Mouse (Mus musculus) left cerebral cortex, postnatal 14 days (tissue): ENCODE measurements at regions not wholly inside any gene's neighbourhood (a gene's known extent, or its start where the extent isn't known, plus 50 kb on each side); places are given as distances from the start of the nearest gene placed in this dataset.

ENCODE experiments used
- DNase-seq, 2 experiments: peaks; one replicate each; pipeline ENCODE4 v3.0.0; 2021 to 2022; ENCODE audit warnings: low spot score in 2 of 2, mixed read lengths in 1 of 2
- intact Hi-C: fragments of 180-260 bp; cut with DNase I; formaldehyde crosslinking; loops from one replicate; pipeline ENCODE4 v1.15.1; 2025

DNA sequence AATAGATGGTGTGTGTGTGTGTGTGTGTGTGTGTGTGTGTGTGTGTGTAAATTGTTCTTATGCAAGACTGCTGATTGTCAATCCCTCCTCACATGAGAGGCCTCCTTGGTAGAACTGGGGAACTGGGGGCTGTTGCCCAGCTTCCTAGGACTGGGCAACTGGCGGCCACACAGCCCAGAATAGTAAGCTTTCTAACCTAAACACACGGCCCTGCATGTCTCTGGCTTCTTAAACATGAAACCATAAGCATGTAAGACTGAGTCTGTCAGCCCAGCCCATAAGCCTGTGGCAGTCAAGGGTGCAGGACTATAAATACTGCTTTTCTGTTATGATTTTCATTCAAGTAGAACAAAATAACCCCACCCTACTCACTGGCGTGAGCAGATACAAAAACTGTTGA is 60.7 kb downstream of the Ifng start:
- intact Hi-C loops = no loop called here
- DNase-seq = no peak

DNA sequence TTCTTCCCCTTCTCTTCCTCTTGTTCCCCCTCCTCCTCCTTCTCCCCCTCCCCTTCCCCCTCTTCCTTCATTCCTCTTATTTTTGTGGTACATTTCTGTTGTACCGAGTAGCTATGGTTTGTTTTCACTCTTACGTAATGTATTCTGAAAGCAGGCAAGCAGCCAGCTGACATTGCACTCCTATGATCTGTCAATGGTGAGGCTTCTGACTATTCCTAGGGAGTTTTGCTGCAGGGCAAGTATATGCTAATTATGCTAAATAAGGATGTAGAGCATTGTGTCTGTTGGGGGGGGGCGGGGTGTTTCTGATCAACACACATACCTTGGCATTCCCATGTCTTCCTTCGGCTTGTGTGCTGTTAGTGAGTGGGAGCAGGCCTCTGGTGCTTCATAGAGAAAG is 64.0 kb downstream of the Ifng start:
- intact Hi-C loops = no loop called here
- no peak for DNase-seq

DNA sequence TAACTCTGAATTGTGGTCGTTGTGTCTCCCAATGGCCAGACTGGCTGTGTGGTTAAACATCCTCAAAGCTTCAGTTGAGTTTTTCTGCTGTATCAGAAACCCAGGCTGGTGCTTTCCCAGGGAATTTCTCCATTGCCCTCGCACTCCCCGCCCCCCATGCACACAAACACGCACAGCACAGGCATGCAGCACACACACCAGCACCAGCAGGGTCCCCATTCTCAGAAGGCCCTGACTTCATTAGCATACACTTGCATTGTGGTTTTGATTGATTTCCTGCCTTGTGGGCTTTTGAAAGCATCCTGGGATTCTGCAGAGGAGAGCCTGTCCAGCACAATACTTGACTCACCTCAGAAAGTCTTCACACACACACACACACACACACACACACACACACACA is 65.3 kb downstream of the Ifng start:
- DNase-seq = no peak
- intact Hi-C loops = no loop called here

DNA sequence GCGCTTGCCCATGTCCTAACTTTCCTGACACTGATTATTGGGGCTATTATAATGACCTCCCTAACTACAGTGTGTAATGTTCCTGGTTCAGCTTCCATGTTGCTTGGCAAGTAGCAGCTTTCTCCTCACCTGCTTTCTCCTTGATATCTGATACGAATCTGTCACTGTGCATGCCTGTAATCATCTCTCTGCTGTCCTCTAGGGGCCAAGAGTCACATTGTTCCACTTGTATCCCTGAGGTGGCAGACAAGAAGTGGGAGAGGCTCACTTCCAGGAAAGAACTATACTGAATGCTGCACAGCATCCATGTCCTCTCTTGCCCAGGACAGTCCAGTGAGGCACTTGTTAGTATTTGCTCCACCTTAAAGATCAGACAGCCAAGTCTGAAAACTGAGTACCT is 66.8 kb downstream of the Ifng start:
- peak; percentile 32 to 38 for DNase-seq
- intact Hi-C loops = no loop called here

DNA sequence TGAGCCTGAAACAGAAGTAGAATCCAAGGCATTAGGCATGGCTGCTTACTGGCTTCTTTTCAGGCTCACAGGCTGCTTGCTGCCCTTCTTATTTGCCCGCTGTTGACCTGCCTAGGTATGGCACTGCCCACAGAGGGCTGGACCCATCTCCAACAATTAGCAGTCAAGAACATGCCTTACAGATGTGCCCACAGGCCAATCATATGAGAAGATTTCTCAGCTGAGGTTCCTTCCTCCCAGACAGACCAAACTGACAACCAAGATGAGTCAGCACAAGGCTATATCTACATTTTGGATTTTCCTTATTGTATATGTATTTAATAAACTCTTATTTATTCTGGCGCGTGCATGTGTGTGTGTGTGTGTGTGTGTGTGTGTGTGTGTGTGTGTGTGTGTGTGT is 76.0 kb downstream of the Ifng start:
- DNase-seq = no peak
- intact Hi-C loops = no loop called here

DNA sequence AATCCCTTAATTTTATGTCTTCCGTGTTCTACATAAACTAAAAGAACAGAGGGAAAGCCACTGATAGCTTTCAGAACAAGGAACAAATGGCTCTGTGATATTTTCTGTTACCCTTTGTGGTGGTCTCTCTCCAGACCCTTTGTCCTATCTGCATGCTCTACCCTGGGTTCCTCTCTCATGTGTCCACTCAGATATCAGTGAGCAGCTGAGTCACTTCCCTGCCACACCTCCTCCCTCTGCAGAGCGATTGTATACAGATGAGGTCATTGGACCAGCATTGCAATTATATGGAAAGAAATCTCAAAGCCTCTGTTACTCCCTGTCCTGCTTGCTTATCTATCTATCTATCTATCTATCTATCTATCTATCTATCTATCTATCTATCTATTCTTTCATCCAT is 77.1 kb downstream of the Ifng start:
- intact Hi-C loops = no loop called here
- no peak for DNase-seq

DNA sequence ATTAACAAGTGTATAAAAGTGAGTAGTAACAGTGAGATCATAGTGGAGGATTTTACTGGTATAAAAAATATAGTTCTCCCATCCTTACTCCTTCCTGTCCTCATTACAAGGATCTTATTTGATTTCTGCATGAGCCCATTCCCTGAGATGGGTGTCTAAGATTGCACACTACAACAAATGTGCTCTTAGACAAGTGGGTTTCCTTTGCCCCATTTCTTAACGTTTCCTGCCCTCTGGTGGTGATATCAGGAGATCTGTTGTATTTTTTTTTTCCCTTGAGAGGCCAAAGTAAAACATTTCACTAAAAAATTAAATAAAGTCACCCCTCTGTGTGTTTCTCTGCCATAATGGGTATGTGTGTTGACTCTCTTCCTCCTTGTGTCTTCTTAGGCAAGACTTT is 105.1 kb downstream of the Ifng start:
- intact Hi-C loops = loop anchor here (5.0 kb wide), 1 partner anchor 389 kb away; no protein-coding TSS in a partner anchor
- DNase-seq = peak; percentile 43 to 47

DNA sequence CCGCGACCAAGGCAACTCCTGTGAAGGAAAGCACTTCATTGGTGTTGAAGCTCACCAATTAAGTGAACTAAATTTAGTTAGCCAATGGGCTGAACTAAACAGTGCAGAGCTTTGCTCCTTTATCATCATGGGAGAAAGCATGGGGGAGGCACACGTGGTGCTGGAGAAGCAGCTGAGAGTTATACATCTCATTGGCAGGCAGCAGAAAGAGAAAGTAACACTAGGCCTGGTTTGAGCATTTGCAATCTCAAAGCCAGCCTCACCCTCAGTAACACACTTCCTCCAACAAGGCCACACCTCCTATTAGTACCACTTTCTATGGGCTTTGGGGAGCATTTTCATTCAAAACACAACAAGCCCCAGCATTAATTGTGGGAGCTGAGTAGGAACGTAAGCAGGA is 109.4 kb downstream of the Ifng start:
- DNase-seq = no peak
- intact Hi-C loops = no loop called here

DNA sequence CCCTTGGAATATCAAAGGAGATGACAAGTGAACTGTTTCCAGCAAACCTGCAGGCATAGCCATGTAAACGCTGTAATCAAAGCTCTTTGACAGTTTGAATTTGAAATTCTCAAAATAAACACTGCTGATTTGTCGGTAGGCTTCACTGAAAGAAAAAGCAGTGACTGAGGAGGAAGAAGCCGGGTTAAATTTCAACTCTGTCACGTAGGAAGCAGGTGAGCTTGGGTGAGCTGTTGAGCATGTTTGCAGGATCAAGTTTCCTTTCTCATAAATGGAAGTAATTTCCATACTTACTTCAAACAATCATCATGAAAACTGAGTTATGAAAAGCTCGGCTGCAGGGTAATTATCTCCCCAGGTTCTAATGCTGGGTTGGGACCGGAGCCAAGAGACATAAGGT is 118.0 kb downstream of the Ifng start:
- intact Hi-C loops = no loop called here
- DNase-seq = no peak

DNA sequence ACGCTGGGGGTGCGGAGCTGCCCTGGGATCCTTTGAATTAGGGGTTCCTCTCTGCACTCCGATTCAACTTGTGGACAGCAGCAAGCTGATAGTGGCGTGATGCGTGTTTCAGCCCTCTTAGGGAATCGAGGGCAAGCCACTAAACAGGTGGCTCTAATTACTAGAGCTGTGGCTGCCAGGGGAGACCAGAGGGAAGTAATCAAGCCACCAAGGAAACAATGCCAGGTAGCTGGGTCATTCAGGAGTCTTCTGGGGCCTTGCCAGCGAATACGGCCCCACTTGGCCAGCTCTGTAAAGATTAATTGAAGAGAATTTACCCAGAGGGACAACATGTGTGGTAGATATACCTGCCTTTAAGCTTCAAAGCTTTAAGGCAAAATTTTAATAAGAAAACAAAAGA is 123.2 kb downstream of the Ifng start:
- intact Hi-C loops = no loop called here
- DNase-seq = no peak

DNA sequence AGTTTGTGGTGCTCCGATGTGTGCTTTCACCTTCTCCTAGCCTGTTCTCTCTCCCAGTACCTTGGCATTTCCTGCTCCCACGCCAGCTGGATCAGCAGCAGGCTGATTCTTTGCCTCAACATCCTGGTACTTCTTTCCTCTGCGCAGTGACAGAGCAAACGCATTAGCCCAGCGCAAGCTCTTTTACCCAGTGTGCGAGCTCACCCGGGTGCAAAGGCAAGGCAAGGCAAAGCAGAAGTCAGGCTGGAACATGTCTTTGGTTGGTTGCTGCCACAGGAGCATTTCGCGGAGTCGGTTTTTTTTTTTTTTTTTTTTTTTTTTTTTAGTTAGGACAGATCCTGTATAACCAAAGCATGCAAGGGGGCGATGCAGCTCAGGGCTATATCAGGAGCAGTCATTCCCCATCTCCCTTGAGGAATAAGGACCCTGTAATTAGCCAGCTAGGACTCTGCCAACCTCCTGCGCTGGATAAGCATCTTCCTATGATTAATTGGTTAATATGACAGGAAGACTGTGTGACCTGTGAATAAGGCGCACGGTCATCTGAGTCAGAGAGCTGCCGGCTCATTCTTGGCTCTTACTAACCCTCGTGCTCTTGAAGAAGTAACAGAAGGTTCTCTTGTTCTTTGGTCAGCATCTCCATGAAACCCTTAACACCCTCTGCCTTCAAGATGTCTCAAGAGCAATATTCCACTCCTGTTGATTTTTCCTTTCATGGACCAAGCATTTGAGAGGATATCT is 123.9 kb downstream of the Ifng start:
- peak in 1 of 2 experiments; percentile 12 for DNase-seq
- intact Hi-C loops = no loop called here

DNA sequence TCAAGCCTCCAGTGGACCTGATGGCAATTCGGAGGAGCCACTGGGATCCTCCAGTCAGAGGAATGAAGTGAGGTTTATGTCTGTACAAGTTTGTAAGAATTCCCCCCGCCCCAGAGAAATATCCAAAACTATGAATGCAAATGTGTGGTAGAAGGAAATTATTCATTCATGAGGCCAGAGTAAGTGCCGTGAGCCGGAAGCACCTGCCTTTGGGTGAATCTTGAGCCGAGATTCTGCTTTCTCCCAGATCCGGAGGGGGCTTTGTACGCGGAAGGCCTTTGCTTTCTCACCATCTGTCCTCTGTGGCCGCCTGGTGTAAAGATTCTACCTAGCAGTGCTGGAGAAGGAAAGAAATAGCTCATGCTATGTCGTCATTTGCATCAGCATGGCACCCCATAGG is 127.8 kb downstream of the Ifng start:
- intact Hi-C loops = no loop called here
- DNase-seq = no peak

DNA sequence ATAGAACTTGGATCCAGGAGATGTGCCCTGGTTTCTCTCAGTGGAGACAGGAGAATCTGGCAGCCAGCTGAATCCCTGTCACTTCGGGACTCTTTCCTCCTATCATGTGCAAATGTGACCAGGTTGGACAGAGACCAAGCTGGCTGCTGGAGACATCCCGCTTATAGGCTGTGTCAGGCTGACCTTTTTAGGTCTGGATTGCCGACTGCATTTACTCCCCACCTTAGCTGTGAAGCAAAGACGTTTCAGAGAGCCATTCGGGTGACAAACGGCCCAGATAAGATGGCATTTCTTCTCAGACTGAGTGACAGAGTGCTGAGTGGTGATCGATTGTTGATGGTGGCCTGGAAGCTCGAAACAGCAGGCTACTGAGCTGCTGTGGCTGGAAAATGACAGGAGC is 128.6 kb downstream of the Ifng start:
- intact Hi-C loops = no loop called here
- DNase-seq = no peak

DNA sequence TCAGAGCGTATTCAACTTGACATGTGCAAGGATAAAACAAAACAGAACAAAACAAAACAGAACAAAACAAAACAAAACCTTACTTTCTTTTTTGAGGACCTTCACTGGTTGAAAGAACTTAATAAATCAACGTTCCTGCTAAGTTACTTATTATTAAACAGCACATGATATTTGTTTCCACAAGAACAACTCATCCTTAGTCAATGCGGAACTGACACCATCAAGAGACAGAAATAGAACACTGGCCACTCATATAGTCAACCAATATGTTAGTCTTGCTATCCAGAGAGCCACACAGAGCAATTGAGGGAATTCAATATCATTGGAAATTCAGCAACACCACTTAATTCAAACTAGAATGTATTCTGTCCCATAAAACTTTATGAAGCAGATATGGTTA is 132.4 kb downstream of the Ifng start:
- intact Hi-C loops = no loop called here
- DNase-seq = no peak

DNA sequence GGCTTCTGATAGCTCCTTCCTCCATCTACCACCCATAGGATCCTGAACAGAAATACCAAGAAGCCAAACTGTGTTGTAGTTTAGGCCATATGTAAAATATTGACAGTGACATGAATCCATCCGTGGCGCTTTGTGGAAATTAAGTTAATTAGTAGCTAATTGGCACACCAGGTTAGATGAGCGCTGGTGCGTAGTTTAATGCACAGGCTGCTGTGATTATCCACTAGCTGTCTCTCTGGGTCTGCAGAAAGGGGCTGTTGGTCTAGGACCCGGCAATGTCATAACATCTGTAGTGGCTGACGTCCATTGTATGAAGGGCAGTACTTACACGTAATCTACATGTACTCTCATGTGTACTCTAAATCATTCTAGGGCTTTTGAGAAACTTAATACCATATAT is 134.7 kb downstream of the Ifng start:
- intact Hi-C loops = no loop called here
- DNase-seq = no peak

DNA sequence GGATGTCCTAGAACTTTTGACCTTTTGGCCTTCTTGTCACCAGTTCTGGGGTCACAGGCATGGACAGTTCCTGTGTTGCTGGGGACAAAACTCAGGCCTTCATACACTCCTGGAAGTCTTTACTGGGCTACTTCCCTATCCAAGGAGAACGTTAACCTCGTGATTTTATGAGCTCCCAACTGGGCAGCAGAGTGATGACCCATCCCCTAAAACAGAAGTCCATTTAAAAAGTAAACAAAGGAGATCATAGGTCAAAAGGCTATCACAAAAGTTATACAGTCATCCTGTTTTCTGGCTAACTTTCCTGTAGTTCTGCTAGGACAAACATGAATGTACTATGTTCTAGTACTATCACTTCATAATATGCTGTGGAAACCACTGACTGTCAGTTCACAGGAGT is 140.5 kb downstream of the Ifng start:
- no peak for DNase-seq
- intact Hi-C loops = no loop called here

DNA sequence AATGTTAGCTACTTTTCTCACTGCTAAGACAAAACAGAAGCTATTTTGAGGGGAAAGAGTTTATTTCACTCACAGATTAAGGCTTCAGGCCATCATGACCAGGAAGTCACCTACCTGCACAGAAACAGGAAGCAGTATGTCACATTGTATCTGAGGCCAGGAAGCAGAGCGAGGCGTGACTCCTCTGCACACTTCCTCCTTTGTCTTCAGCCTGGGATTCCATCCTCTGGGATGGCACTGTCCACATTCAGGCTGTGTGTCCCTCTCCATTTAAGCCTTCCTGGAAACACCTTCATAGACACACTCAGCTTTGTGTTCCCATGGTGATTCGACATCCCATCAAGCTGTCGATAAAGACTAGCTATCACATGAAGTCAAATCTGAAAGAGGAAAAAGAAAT is 145.0 kb downstream of the Ifng start:
- no peak for DNase-seq
- intact Hi-C loops = no loop called here

DNA sequence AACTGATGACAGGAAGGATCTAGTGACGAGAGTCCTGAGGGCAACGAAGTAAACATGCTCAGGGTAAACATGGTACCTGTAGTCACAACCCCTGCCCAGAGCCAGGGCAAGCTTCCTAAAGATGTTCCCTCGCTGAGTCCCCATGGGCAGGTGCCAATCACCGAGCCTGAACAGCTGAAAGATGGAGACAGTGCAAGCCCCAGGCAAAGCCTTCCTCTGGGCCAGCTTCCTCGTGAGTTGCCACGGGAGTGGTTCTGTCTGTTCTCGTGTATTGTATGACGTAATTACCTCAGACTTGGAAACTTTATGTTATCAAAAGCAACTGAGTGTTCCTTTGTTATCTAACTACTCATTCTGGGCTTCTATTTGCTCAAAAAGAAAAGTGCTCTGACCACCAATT is 147.4 kb downstream of the Ifng start:
- intact Hi-C loops = no loop called here
- no peak for DNase-seq

DNA sequence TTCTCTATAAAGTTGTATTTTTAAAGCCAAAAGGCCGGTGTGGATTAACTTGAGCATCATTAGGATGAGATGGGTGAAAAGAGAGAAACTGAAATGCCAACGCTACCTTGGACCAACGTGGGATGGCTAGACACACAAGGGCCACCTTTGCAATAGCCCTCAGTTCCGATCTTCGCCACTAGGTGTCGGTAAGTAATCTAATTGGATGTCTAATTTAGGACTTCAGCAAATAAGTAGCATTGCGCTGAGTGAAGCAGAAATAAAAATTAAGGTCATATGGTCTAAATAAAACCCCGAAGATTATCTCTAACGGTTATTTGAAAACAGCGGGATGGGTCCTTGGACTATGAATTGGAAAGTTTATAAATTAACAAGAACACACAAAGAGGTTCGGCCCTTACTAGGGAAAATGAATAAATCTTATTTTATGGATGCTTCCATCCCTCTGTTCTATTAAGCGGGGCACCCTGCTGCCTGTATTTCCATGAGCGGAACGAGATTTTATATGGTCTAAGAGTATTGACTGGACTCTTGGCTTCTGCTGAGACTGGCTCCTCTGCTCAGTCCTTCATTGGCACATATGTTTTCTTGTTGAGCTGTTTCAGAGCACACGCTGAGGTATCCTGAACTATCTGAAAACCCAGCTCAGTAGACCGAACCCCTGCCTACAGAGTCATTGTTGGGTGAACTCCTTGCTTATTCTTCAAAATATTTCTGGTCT is 152.0 kb downstream of the Ifng start:
- DNase-seq = peak; percentile 75 to 92
- intact Hi-C loops = loop anchor here (1.0 to 5.0 kb wide), 2 partner anchors 274 to 486 kb away; no protein-coding TSS in a partner anchor

DNA sequence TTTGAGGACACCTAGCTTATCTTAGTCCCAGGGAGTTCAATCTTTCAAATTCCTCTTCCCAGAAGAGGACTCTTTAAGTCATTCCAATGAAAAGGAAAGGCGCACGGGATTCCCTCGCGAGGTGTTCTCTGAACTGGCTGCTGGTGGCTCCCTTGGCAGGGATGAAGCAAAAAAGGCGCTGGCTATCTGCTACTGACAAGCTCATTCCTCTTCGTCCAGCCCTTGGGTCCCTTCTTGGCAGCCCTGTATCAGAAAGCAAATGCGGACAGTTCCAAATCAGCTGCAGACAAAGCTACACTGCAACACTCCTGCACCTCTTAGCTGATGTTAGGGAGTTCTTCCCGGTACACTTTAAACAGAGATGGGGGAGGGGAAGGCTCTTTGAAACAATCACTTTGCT is 155.4 kb downstream of the Ifng start:
- no peak for DNase-seq
- intact Hi-C loops = no loop called here

DNA sequence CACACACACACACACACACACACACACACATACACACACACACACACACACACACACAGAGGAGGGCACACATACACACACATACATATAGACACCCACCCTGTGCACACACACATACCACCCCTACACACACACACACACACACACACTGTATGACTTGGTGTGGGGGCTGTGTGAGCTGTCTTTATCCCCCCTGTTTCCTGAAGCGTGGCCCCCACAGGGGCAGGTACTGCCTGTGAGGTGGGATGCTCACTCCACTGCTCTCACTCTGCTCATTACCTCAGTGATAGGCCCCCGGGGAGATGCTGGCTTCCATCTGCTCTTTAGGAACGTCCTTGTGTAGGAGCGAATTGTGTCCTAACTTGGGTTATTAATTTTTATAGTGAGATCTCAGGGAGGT is 157.7 kb downstream of the Ifng start:
- intact Hi-C loops = no loop called here
- DNase-seq = no peak
